Mouse (Mus musculus): ENCODE results near the gene Sec14l1. TPM values are rescaled to one million over a fixed set of nuclear protein-coding genes. Genes with fewer than 3 reads are reported as not detected.
A peak's percentile ranks its signal among the peaks of the same experiment; 100 is the strongest.

Gene Sec14l1
- total and polyA plus RNA-seq, 2 experiments from 2014 or later: 38.0 to 71.6 TPM

- WGBS: 88% methylated on average over 5 of the region's 5 CpGs
- Histone ChIP-seq H3K27me3 (ENCODE audit: control insufficient read depth, insufficient read depth, low read length) (peaks cover 50% of the 10 kb centered on the region), H3K4me3 (ENCODE audit: low read depth, low read length) (no peak overlapping the region), H3K9me3 (replicated peaks; ENCODE audit: control insufficient read depth, low read length) (no peaks in the 10 kb centered on the region), H3K36me3 (replicated peaks; ENCODE audit: control insufficient read depth, insufficient read depth, low read length) (no peaks in the 10 kb centered on the region), H3K4me2 (ENCODE audit: low read depth, low read length) (no peak overlapping the region), H3K9ac (replicated peaks; ENCODE audit: low read depth, low read length) (no peak overlapping the region), H3K27ac (ENCODE audit: low read depth) (no peak overlapping the region), H3K4me1 (ENCODE audit: control insufficient read depth, insufficient read depth) (peaks cover 8% of the 10 kb centered on the region)
- ATAC-seq (ENCODE audit: insufficient read depth, low read depth) (no peak), DNase-seq (ENCODE audit: low spot score) (no peak)
- no peak for TF ChIP-seq CTCF (IDR thresholded peaks at IDR 0.05; ENCODE audit: low read depth)
- no peak for TF ChIP-seq EP300 (IDR thresholded peaks at IDR 0.05; ENCODE audit: low read depth)
Measured at GRCm38 (mm10) chr11:117198122-117198521, 83.2 kb downstream of the Sec14l1 start.

GRCm38 (mm10) chr11:117199282-117200175, 84.6 kb downstream of the Sec14l1 start, which contains the start of gene Sept9:
Gene Sept9 (plus strand): TSS chr11:117199661.
- DNase-seq (ENCODE audit: low spot score) (no peak), ATAC-seq (ENCODE audit: insufficient read depth, low read depth) (peak; percentile 31; the same call in 1 of the 2 replicates)
- H3K4me3 ChIP-seq (ENCODE audit: low read depth, low read length): peak within 1 kb of the TSS; percentile 50
- peaks cover 8% of the 10 kb centered on the region for H3K4me1 ChIP-seq (ENCODE audit: control insufficient read depth, insufficient read depth)
- peaks cover 58% of the 10 kb centered on the region for H3K27me3 ChIP-seq (ENCODE audit: control insufficient read depth, insufficient read depth, low read length)
- WGBS: 2% methylated on average over 49 of the region's 70 CpGs
- H3K27ac ChIP-seq (ENCODE audit: low read depth): no peak within 1 kb of the TSS
- TF ChIP-seq EP300 (IDR thresholded peaks at IDR 0.05; ENCODE audit: low read depth): no peak
- TF ChIP-seq CTCF (IDR thresholded peaks at IDR 0.05; ENCODE audit: low read depth): no peak
- H3K9ac ChIP-seq (replicated peaks; ENCODE audit: low read depth, low read length): no peak within 1 kb of the TSS; the same call in 1 of the 2 replicates
- H3K4me2 ChIP-seq (ENCODE audit: low read depth, low read length): peak within 1 kb of the TSS; percentile 81
- H3K9me3 ChIP-seq (replicated peaks; ENCODE audit: control insufficient read depth, low read length): no peaks in the 10 kb centered on the region
- H3K36me3 ChIP-seq (replicated peaks; ENCODE audit: control insufficient read depth, insufficient read depth, low read length): no peaks in the 10 kb centered on the region

DNA sequence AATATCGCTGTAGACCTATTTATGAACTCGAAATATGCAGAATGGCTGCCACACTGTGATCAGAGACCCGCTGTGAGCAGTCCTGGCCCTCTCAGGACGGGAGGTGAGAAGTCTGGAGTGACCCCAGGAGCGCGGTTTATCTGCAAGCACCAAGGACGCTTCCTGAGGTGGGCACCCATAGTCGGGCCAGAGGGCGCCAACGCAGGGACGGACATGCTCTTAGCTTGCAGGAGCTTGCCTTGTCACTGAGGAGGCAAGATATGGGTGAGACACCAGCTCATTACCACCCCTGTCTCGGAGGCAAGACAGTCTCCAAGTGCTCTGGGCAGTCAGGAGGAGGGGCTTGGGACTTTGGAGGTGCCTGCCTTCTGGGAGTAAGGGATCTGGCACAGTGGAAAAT, 86.9 kb downstream of the Sec14l1 start:
- DNase-seq (ENCODE audit: low spot score): no peak
- TF ChIP-seq CTCF (IDR thresholded peaks at IDR 0.05; ENCODE audit: low read depth) (no peak), EP300 (IDR thresholded peaks at IDR 0.05; ENCODE audit: low read depth) (no peak)
- Histone ChIP-seq H3K27me3 (ENCODE audit: control insufficient read depth, insufficient read depth, low read length) (peaks cover 53% of the 10 kb centered on the region), H3K4me2 (ENCODE audit: low read depth, low read length) (no peak overlapping the region), H3K9ac (replicated peaks; ENCODE audit: low read depth, low read length) (no peak overlapping the region), H3K4me3 (ENCODE audit: low read depth, low read length) (no peak overlapping the region), H3K9me3 (replicated peaks; ENCODE audit: control insufficient read depth, low read length) (no peaks in the 10 kb centered on the region), H3K27ac (ENCODE audit: low read depth) (no peak overlapping the region), H3K4me1 (ENCODE audit: control insufficient read depth, insufficient read depth) (peaks cover 8% of the 10 kb centered on the region), H3K36me3 (replicated peaks; ENCODE audit: control insufficient read depth, insufficient read depth, low read length) (no peaks in the 10 kb centered on the region)
- ATAC-seq (ENCODE audit: insufficient read depth, low read depth): no peak
- 81% methylated on average over 12 of the region's 12 CpGs for WGBS

GRCm38 (mm10) chr11:117204606-117205005, 89.6 kb downstream of the Sec14l1 start:
- Histone ChIP-seq H3K4me1 (ENCODE audit: control insufficient read depth, insufficient read depth) (peaks cover 5% of the 10 kb centered on the region), H3K27ac (ENCODE audit: low read depth) (no peak overlapping the region), H3K27me3 (ENCODE audit: control insufficient read depth, insufficient read depth, low read length) (peaks cover 38% of the 10 kb centered on the region), H3K9me3 (replicated peaks; ENCODE audit: control insufficient read depth, low read length) (no peaks in the 10 kb centered on the region), H3K36me3 (replicated peaks; ENCODE audit: control insufficient read depth, insufficient read depth, low read length) (no peaks in the 10 kb centered on the region), H3K4me3 (ENCODE audit: low read depth, low read length) (no peak overlapping the region), H3K9ac (replicated peaks; ENCODE audit: low read depth, low read length) (no peak overlapping the region), H3K4me2 (ENCODE audit: low read depth, low read length) (no peak overlapping the region)
- TF ChIP-seq EP300 (IDR thresholded peaks at IDR 0.05; ENCODE audit: low read depth) (no peak), CTCF (IDR thresholded peaks at IDR 0.05; ENCODE audit: low read depth) (no peak)
- WGBS: 57% methylated on average over 8 of the region's 8 CpGs
- ATAC-seq (ENCODE audit: insufficient read depth, low read depth) (no peak), DNase-seq (ENCODE audit: low spot score) (no peak)

DNA sequence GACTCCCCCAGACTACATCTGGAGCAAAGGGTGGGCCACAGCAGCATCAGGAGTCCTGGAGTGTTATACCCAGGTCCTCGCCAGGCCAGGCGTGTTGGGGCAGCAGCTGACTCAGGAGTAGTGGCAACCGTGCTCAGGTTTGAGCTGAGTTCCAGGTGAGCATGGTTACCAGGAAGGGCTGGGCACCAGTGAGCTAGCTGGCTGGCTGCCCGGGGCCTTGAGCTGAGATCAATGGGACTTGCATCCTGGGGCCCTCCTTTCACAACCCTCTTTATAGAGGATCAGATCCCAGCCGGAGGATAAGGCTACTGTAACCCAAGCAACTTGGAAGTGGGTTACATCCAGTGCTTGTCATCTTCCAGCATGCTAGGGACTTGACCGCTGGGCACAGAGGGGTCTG, 90.1 kb downstream of the Sec14l1 start:
- H3K9me3 ChIP-seq (replicated peaks; ENCODE audit: control insufficient read depth, low read length): no peaks in the 10 kb centered on the region
- H3K36me3 ChIP-seq (replicated peaks; ENCODE audit: control insufficient read depth, insufficient read depth, low read length): no peaks in the 10 kb centered on the region
- H3K4me1 ChIP-seq (ENCODE audit: control insufficient read depth, insufficient read depth): peaks cover under 1% of the 10 kb centered on the region; the same call in 1 of the 2 replicates
- no peak overlapping the region for H3K27ac ChIP-seq (ENCODE audit: low read depth)
- no peak overlapping the region for H3K4me3 ChIP-seq (ENCODE audit: low read depth, low read length)
- ATAC-seq (ENCODE audit: insufficient read depth, low read depth) (no peak), DNase-seq (ENCODE audit: low spot score) (no peak)
- H3K27me3 ChIP-seq (ENCODE audit: control insufficient read depth, insufficient read depth, low read length): peaks cover 36% of the 10 kb centered on the region
- TF ChIP-seq CTCF (IDR thresholded peaks at IDR 0.05; ENCODE audit: low read depth) (no peak), EP300 (IDR thresholded peaks at IDR 0.05; ENCODE audit: low read depth) (no peak)
- 69% methylated on average over 6 of the region's 6 CpGs for WGBS
- no peak overlapping the region for H3K9ac ChIP-seq (replicated peaks; ENCODE audit: low read depth, low read length)
- H3K4me2 ChIP-seq (ENCODE audit: low read depth, low read length): no peak overlapping the region
